Mouse (Mus musculus): Measurements from ENCODE around the gene Eif4g3.
"Not testable (repeated sequence)": the region's sequence is repeated elsewhere in the genome, so short reads cannot be mapped to it uniquely, and the experiment has no call there.

The Eif4g3 gene

GRCm38 (mm10) chr4:138023403-138024100 lies 30.7 kb downstream of the Eif4g3 start:
- no peak for DNase-seq (ENCODE audit: low spot score)

GRCm38 (mm10) chr4:138029168-138029567 lies 36.3 kb downstream of the Eif4g3 start:
- DNase-seq (ENCODE audit: low spot score) = no peak

GRCm38 (mm10) chr4:138031828-138032227 lies 39.0 kb downstream of the Eif4g3 start:
- DNase-seq (ENCODE audit: low spot score) = no peak

- DNase-seq (ENCODE audit: low spot score) = no peak
These were observed 41.0 kb downstream of the Eif4g3 start for GRCm38 (mm10) chr4:138033871-138034270.

GRCm38 (mm10) chr4:138035435-138036120 lies 42.8 kb downstream of the Eif4g3 start:
- no peak for DNase-seq (ENCODE audit: low spot score)

GRCm38 (mm10) chr4:138037110-138037509 lies 44.3 kb downstream of the Eif4g3 start:
- no peak for DNase-seq (ENCODE audit: low spot score)

- no peak for DNase-seq (ENCODE audit: low spot score)
These were observed 45.1 kb downstream of the Eif4g3 start for GRCm38 (mm10) chr4:138037896-138038295.

- DNase-seq (ENCODE audit: low spot score) = peak; percentile 55
These were observed 45.8 kb downstream of the Eif4g3 start for GRCm38 (mm10) chr4:138038365-138039274.

- no peak for DNase-seq (ENCODE audit: low spot score)
These were observed 46.4 kb downstream of the Eif4g3 start for GRCm38 (mm10) chr4:138039275-138039651.

- DNase-seq (ENCODE audit: low spot score) = no peak
These were observed 47.8 kb downstream of the Eif4g3 start for GRCm38 (mm10) chr4:138040589-138040988.

GRCm38 (mm10) chr4:138041566-138042256 lies 48.9 kb downstream of the Eif4g3 start:
- no peak for DNase-seq (ENCODE audit: low spot score)

GRCm38 (mm10) chr4:138042257-138042589 lies 49.4 kb downstream of the Eif4g3 start:
- no peak for DNase-seq (ENCODE audit: low spot score)

GRCm38 (mm10) chr4:138042625-138043024 lies 49.8 kb downstream of the Eif4g3 start:
- DNase-seq (ENCODE audit: low spot score) = no peak

GRCm38 (mm10) chr4:138044841-138045500 lies 52.1 kb downstream of the Eif4g3 start:
- no peak for DNase-seq (ENCODE audit: low spot score)

GRCm38 (mm10) chr4:138045809-138046208 lies 53.0 kb downstream of the Eif4g3 start:
- no peak for DNase-seq (ENCODE audit: low spot score)

- no peak for DNase-seq (ENCODE audit: low spot score)
These were observed 53.5 kb downstream of the Eif4g3 start for GRCm38 (mm10) chr4:138046371-138046770.

- no peak for DNase-seq (ENCODE audit: low spot score)
These were observed 56.7 kb downstream of the Eif4g3 start for GRCm38 (mm10) chr4:138049547-138049946.

- no peak for DNase-seq (ENCODE audit: low spot score)
These were observed 58.7 kb downstream of the Eif4g3 start for GRCm38 (mm10) chr4:138051488-138051887.

- DNase-seq (ENCODE audit: low spot score) = no peak
These were observed 63.8 kb downstream of the Eif4g3 start for GRCm38 (mm10) chr4:138056658-138057057.

- not testable (repeated sequence) for DNase-seq (ENCODE audit: low spot score)
These were observed 64.5 kb downstream of the Eif4g3 start for GRCm38 (mm10) chr4:138057196-138057754.

- DNase-seq (ENCODE audit: low spot score) = no peak
These were observed 68.3 kb downstream of the Eif4g3 start for GRCm38 (mm10) chr4:138061161-138061560.

All from MN1 (cell line).